Mouse (Mus musculus): ENCODE measurements around the gene Sh3bp2. TPM values are rescaled to one million over a fixed set of nuclear protein-coding genes. Genes with fewer than 3 reads are reported as not detected.
A peak's percentile ranks its signal among the peaks of the same experiment; 100 is the strongest.

The Sh3bp2 gene
- polyA plus RNA-seq, 1 experiment from 2014 or later, result 6.1 TPM

DNA sequence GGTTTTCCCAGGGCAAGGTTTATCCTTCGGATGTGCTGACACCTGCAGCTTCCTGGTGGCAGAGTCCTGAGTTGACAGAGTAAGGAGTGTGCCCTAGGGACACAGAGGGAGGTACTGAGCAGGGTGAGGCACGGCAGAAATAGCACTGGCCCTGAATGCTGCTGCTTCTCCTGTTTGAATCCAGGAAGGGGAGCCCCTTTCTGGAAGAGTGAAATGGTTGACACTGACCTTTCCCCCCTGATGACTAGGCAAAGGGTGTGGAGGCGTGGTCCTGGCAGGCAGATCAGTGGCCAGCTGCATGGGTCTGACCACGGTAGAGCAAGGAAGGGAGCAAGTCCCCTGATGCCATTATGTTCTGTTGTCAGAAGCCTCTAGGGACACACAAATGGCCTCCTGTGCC, 5.0 kb downstream of the Sh3bp2 start:
- H3K4me3 ChIP-seq (ENCODE audit: low read depth, low read length), result no peak overlapping the region
- no peaks in the 10 kb centered on the region for H3K27me3 ChIP-seq (replicated peaks; ENCODE audit: control insufficient read depth, insufficient read depth, low read length)
- no peak overlapping the region; the same call in 1 of the 2 replicates for H3K4me2 ChIP-seq (replicated peaks; ENCODE audit: low read depth)
- WGBS, result 31% methylated on average over 4 of the region's 4 CpGs
- TF ChIP-seq CTCF (IDR thresholded peaks at IDR 0.05; ENCODE audit: low read depth), result peak; percentile 61
- no peak overlapping the region for H3K9ac ChIP-seq (ENCODE audit: low read depth, low read length)
- H3K27ac ChIP-seq (ENCODE audit: low read depth, low read length), result peak overlapping the region; percentile 29; the same call in 1 of the 2 replicates
- no peaks in the 10 kb centered on the region for H3K36me3 ChIP-seq (ENCODE audit: control insufficient read depth, insufficient read depth)
- H3K4me1 ChIP-seq (replicated peaks; ENCODE audit: control insufficient read depth, insufficient read depth, low read length), result peaks cover 7% of the 10 kb centered on the region
- peak; percentile 83 for ATAC-seq
- no peaks in the 10 kb centered on the region for H3K9me3 ChIP-seq (ENCODE audit: control insufficient read depth)

DNA sequence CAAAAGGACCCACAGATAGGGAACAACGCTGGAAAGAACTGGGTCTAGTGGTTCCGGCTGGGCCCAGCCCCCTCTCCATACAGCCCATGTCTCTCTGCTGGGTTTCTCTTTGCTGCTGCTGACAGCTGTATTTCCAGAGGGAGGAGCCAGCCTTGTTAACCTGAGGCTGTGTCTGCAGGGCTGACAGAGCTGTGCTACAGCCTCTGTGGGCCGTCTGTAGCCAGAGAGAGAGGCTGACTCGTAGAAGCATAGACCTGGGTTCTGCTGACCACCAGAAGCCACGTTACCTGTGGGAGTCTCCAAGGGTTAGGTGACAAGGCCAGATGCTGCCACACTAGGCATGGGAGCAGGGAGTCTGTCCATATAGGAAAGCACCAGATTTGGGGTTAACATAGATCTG, 7.4 kb downstream of the Sh3bp2 start:
- no peak for TF ChIP-seq CTCF (IDR thresholded peaks at IDR 0.05; ENCODE audit: low read depth)
- WGBS, result 69% methylated on average over 5 of the region's 5 CpGs
- no peak overlapping the region for H3K27ac ChIP-seq (ENCODE audit: low read depth, low read length)

DNA sequence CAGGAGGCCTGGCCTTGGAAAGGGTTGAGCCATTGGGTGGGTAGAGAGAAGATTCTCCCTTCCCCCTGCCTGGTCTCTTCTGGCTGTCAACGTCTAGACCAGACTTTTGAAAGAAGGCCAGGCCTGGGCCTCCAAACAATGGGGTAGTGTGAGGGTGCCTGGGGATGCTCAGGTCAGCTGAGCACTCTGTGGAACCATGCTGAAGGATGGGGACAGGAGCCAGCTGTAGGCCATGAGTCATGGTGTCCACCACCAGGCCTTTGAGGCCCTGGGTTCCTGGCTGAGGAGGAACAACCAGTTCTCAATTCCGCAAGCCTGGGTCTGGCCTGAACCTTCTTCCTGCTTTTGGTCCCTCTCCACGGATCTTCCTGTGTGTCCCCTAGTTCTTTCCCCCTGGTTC, 8.2 kb downstream of the Sh3bp2 start:
- H3K4me2 ChIP-seq (replicated peaks; ENCODE audit: low read depth), result no peak overlapping the region
- no peaks in the 10 kb centered on the region for H3K36me3 ChIP-seq (ENCODE audit: control insufficient read depth, insufficient read depth)
- H3K9me3 ChIP-seq (ENCODE audit: control insufficient read depth), result no peaks in the 10 kb centered on the region
- peaks cover 7% of the 10 kb centered on the region for H3K4me1 ChIP-seq (replicated peaks; ENCODE audit: control insufficient read depth, insufficient read depth, low read length)
- no peak for ATAC-seq
- no peaks in the 10 kb centered on the region for H3K27me3 ChIP-seq (replicated peaks; ENCODE audit: control insufficient read depth, insufficient read depth, low read length)
- no peak overlapping the region for H3K9ac ChIP-seq (ENCODE audit: low read depth, low read length)
- H3K27ac ChIP-seq (ENCODE audit: low read depth, low read length), result no peak overlapping the region
- no peak overlapping the region for H3K4me3 ChIP-seq (ENCODE audit: low read depth, low read length)
- WGBS, result 64% methylated on average over 3 of the region's 3 CpGs
- no peak for TF ChIP-seq CTCF (IDR thresholded peaks at IDR 0.05; ENCODE audit: low read depth)

More for the DNA sequence above, 7.4 kb downstream of the Sh3bp2 start:
- H3K27me3 ChIP-seq (replicated peaks; ENCODE audit: control insufficient read depth, insufficient read depth, low read length), result no peaks in the 10 kb centered on the region
- H3K9me3 ChIP-seq (ENCODE audit: control insufficient read depth), result no peaks in the 10 kb centered on the region
- H3K4me2 ChIP-seq (replicated peaks; ENCODE audit: low read depth), result no peak overlapping the region
- H3K9ac ChIP-seq (ENCODE audit: low read depth, low read length), result no peak overlapping the region
- H3K36me3 ChIP-seq (ENCODE audit: control insufficient read depth, insufficient read depth), result no peaks in the 10 kb centered on the region
- no peak overlapping the region for H3K4me3 ChIP-seq (ENCODE audit: low read depth, low read length)
- H3K4me1 ChIP-seq (replicated peaks; ENCODE audit: control insufficient read depth, insufficient read depth, low read length), result peaks cover 7% of the 10 kb centered on the region
- no peak for ATAC-seq

DNA sequence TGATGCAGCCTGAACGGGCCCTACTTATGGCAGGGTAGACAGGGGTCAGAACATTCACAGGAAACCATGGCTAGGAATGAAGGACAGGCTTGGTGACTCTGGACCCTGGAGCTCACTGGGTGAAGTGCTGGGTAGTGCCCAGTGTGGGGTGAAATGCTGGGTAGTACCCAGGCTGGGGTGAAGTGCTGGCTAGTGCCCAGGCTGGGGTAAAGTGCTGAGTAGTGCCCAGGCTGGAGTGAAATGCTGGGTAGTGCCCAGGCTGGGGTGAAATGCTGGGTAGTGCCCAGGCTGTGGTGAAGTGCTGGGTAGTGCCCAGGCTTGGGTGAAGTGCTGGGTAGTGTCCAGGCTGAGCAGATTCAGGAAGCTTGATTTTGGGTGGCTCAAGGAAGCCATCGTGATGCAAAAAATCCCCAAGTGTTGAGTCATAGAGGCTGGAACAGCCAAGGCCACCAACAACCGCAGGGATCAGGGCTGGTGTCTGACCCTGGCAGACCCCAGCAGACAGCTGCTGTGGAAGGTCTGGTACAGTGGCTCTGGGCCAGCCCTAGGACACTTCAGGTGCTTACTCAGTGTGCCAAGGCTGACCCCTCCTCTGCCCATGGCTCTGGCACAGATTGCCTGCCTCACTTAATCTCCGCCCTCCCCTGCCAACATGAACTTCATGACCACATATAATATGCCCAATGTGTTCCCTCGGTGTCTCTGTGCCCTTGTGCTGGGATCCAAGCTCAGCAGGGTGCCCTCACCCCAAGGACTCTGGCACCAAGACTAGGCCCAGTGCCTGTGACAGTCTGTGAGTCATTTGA, 9.3 kb downstream of the Sh3bp2 start:
- no peak for ATAC-seq
- no peak for TF ChIP-seq CTCF (IDR thresholded peaks at IDR 0.05; ENCODE audit: low read depth)
- Histone ChIP-seq H3K27me3 (replicated peaks; ENCODE audit: control insufficient read depth, insufficient read depth, low read length) (no peaks in the 10 kb centered on the region), H3K9ac (ENCODE audit: low read depth, low read length) (no peak overlapping the region), H3K4me3 (ENCODE audit: low read depth, low read length) (no peak overlapping the region), H3K9me3 (ENCODE audit: control insufficient read depth) (no peaks in the 10 kb centered on the region), H3K36me3 (ENCODE audit: control insufficient read depth, insufficient read depth) (no peaks in the 10 kb centered on the region), H3K4me1 (replicated peaks; ENCODE audit: control insufficient read depth, insufficient read depth, low read length) (peaks cover 7% of the 10 kb centered on the region), H3K27ac (ENCODE audit: low read depth, low read length) (no peak overlapping the region), H3K4me2 (replicated peaks; ENCODE audit: low read depth) (no peak overlapping the region)
- 80% methylated on average over 5 of the region's 5 CpGs for WGBS

DNA sequence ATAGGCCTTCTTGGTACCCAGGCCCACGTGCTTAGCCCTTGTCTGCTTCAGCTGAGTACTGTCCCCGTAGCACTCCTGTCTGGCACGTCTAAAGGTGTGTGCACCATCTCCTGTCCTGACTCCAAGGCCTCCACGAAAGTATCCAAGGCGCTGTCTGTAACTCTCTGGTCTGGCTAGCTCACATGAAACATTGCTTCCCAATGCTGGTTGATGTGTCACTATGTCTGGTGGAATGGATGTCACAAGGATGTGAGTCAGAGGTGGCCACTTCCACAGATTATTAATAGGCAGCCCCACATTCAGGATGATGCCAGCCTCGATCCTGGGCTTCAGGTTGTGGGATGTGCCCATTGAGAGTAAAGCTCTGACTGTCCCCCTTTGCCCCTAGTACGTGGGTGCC, 10.2 kb downstream of the Sh3bp2 start:
- no peak overlapping the region for H3K9ac ChIP-seq (ENCODE audit: low read depth, low read length)
- H3K36me3 ChIP-seq (ENCODE audit: control insufficient read depth, insufficient read depth), result no peaks in the 10 kb centered on the region
- peaks cover 5% of the 10 kb centered on the region for H3K4me1 ChIP-seq (replicated peaks; ENCODE audit: control insufficient read depth, insufficient read depth, low read length)
- no peak overlapping the region for H3K4me3 ChIP-seq (ENCODE audit: low read depth, low read length)
- H3K4me2 ChIP-seq (replicated peaks; ENCODE audit: low read depth), result no peak overlapping the region
- WGBS, result 79% methylated on average over 7 of the region's 7 CpGs
- TF ChIP-seq CTCF (IDR thresholded peaks at IDR 0.05; ENCODE audit: low read depth), result no peak
- H3K27me3 ChIP-seq (replicated peaks; ENCODE audit: control insufficient read depth, insufficient read depth, low read length), result no peaks in the 10 kb centered on the region
- no peak for ATAC-seq
- H3K27ac ChIP-seq (ENCODE audit: low read depth, low read length), result no peak overlapping the region
- no peaks in the 10 kb centered on the region for H3K9me3 ChIP-seq (ENCODE audit: control insufficient read depth)

DNA sequence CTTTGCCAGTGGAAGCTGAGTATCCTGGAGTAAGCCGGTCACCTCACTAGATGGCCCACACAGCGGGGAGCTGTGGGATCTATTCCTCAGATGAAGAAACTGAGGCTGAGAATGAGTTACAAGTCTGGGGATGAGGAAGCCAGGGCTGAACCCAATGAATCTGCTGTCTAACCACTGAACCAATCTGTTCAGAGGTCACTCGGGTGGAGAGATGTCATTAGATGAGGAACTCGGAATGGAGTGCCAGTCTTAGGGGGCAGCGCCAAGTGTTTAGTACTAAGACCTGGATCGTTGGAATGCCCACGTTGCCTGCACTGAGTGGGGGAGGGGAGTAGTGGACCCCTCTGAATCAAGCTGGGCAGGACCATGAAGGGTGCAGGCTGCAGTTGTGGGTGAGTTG, 12.4 kb downstream of the Sh3bp2 start:
- no peak for ATAC-seq
- H3K27ac ChIP-seq (ENCODE audit: low read depth, low read length), result no peak overlapping the region
- TF ChIP-seq CTCF (IDR thresholded peaks at IDR 0.05; ENCODE audit: low read depth), result no peak
- H3K4me3 ChIP-seq (ENCODE audit: low read depth, low read length), result no peak overlapping the region
- H3K36me3 ChIP-seq (ENCODE audit: control insufficient read depth, insufficient read depth), result no peaks in the 10 kb centered on the region
- no peak overlapping the region for H3K9ac ChIP-seq (ENCODE audit: low read depth, low read length)
- H3K9me3 ChIP-seq (ENCODE audit: control insufficient read depth), result no peaks in the 10 kb centered on the region
- H3K27me3 ChIP-seq (replicated peaks; ENCODE audit: control insufficient read depth, insufficient read depth, low read length), result no peaks in the 10 kb centered on the region
- H3K4me1 ChIP-seq (replicated peaks; ENCODE audit: control insufficient read depth, insufficient read depth, low read length), result no peaks in the 10 kb centered on the region
- no peak overlapping the region for H3K4me2 ChIP-seq (replicated peaks; ENCODE audit: low read depth)
- WGBS, result 63% methylated on average over 7 of the region's 7 CpGs

All from intestine, postnatal 0 days (tissue).